Mouse (Mus musculus): Measurements from ENCODE around the gene Aig1.

The Aig1 gene

GRCm38 (mm10) chr10:13849205-13849604, 19.6 kb downstream of the Aig1 start:
- DNase-seq = no peak

GRCm38 (mm10) chr10:13844864-13845263, 23.9 kb downstream of the Aig1 start:
- no peak for DNase-seq

- no peak for DNase-seq
These were observed 25.0 kb downstream of the Aig1 start for GRCm38 (mm10) chr10:13843746-13844145.

- DNase-seq = no peak
These were observed 25.9 kb downstream of the Aig1 start for GRCm38 (mm10) chr10:13842855-13843254.

GRCm38 (mm10) chr10:13838511-13839126, 30.2 kb downstream of the Aig1 start:
- DNase-seq = no peak

GRCm38 (mm10) chr10:13837709-13838456, 30.9 kb downstream of the Aig1 start:
- no peak for DNase-seq

GRCm38 (mm10) chr10:13836956-13837355, 31.8 kb downstream of the Aig1 start:
- DNase-seq = no peak

- DNase-seq = no peak
These were observed 32.9 kb downstream of the Aig1 start for GRCm38 (mm10) chr10:13835737-13836475.

- peak in 1 of 2 experiments; percentile 9 for DNase-seq
These were observed 34.7 kb downstream of the Aig1 start for GRCm38 (mm10) chr10:13834056-13834455.

GRCm38 (mm10) chr10:13833066-13833566, 35.7 kb downstream of the Aig1 start:
- DNase-seq = no peak

- no peak for DNase-seq
These were observed 36.2 kb downstream of the Aig1 start for GRCm38 (mm10) chr10:13832546-13833033.

GRCm38 (mm10) chr10:13827150-13827549, 41.6 kb downstream of the Aig1 start:
- no peak for DNase-seq

- DNase-seq = no peak
These were observed 55.2 kb downstream of the Aig1 start for GRCm38 (mm10) chr10:13813591-13813990.

GRCm38 (mm10) chr10:13808291-13808690, 60.5 kb downstream of the Aig1 start:
- no peak for DNase-seq

- DNase-seq = no peak
These were observed 62.0 kb downstream of the Aig1 start for GRCm38 (mm10) chr10:13806806-13807205.

GRCm38 (mm10) chr10:13801296-13801695, 67.5 kb downstream of the Aig1 start:
- no peak for DNase-seq

- no peak for DNase-seq
These were observed 75.3 kb downstream of the Aig1 start for GRCm38 (mm10) chr10:13793458-13793857.

GRCm38 (mm10) chr10:13792788-13793187, 76.0 kb downstream of the Aig1 start:
- DNase-seq = no peak

GRCm38 (mm10) chr10:13789604-13790003, 79.2 kb downstream of the Aig1 start:
- DNase-seq = no peak

GRCm38 (mm10) chr10:13788057-13788456, 80.7 kb downstream of the Aig1 start:
- no peak for DNase-seq

- no peak for DNase-seq
These were observed 86.0 kb downstream of the Aig1 start for GRCm38 (mm10) chr10:13782774-13783173.

GRCm38 (mm10) chr10:13782235-13782757, 86.5 kb downstream of the Aig1 start:
- no peak for DNase-seq

- no peak for DNase-seq
These were observed 92.8 kb downstream of the Aig1 start for GRCm38 (mm10) chr10:13776014-13776413.

All from kidney, postnatal 36 days (tissue).